Mouse (Mus musculus): ENCODE data around the gene Pgs1. TPM values are rescaled to one million over a fixed set of nuclear protein-coding genes. Genes with fewer than 3 reads are reported as not detected.

Gene Pgs1
- total and polyA plus RNA-seq, 3 experiments: 38.1 to 60.5 (median 50.8) TPM

GRCm38 (mm10) chr11:118000083-118000482 lies 14.0 kb downstream of the Pgs1 start:
- Histone ChIP-seq H3K9ac (ENCODE audit: insufficient read depth, low read depth) (no peak overlapping the region), H3K4me2 (ENCODE audit: insufficient read depth, low read depth, poor library complexity, severe bottlenecking) (no peak overlapping the region), H3K36me3 (replicated peaks in 1 of 2; ENCODE audit: control insufficient read depth in 1 of 2, insufficient read depth in 1 of 2, low read length in 1 of 2) (peaks cover 61 to 90% of the 10 kb centered on the region in 2 experiments), H3K4me1 (ENCODE audit: control insufficient read depth in 1 of 2, insufficient read depth in 2 of 2) (peaks cover 42 to 57% of the 10 kb centered on the region in 2 experiments), H3K79me2 (replicated peaks; ENCODE audit: control insufficient read depth, extremely low read depth, insufficient read depth, poor library complexity, severe bottlenecking) (peaks cover 39% of the 10 kb centered on the region), H3K4me3 (replicated peaks in 1 of 3; ENCODE audit: low read depth in 2 of 3, low read length in 2 of 3, poor library complexity in 1 of 3) (no peak overlapping the region), H3K27me3 (replicated peaks) (no peaks in the 10 kb centered on the region), H3K27ac (ENCODE audit: insufficient read depth, low read depth) (peak overlapping the region; percentile 36), H3K9me3 (replicated peaks; ENCODE audit: low read length) (no peaks in the 10 kb centered on the region)
- no peak for DNase-seq (ENCODE audit: extremely low read depth)
- TF ChIP-seq ZNF384 (IDR thresholded peaks at IDR 0.05; ENCODE audit: low read depth, low read length) (no peak), CHD2 (IDR thresholded peaks at IDR 0.05; ENCODE audit: low read length) (no peak), HCFC1 (IDR thresholded peaks at IDR 0.05; ENCODE audit: low read depth, low read length) (no peak), IRF4 (IDR thresholded peaks at IDR 0.05; ENCODE audit: low read depth, low read length) (no peak), ELF1 (IDR thresholded peaks at IDR 0.05; ENCODE audit: low read depth, low read length) (no peak), MAX (IDR thresholded peaks at IDR 0.05; ENCODE audit: low read length) (no peak)
- dilution Hi-C loops (cut with MboI; ENCODE audit: extremely low pct_ligation_motif_present, extremely low pct_unique_long_range_greater_than_20kb, low sequenced_read_pairs) (no loop called here), in situ Hi-C loops (cut with MboI; ENCODE audit: low pct_ligation_motif_present, low pct_unique_long_range_greater_than_20kb, low sequenced_read_pairs) (no loop called here)

GRCm38 (mm10) chr11:118000565-118001215 lies 14.6 kb downstream of the Pgs1 start:
- 0 out of 2 replicates have a peak overlapping the region, but pooled peaks have one; percentile 18 for H3K4me2 ChIP-seq (ENCODE audit: insufficient read depth, low read depth, poor library complexity, severe bottlenecking)
- no peak overlapping the region for H3K4me3 ChIP-seq (replicated peaks in 1 of 3; ENCODE audit: low read depth in 2 of 3, low read length in 2 of 3, poor library complexity in 1 of 3)
- peaks cover 67 to 91% of the 10 kb centered on the region in 2 experiments for H3K36me3 ChIP-seq (replicated peaks in 1 of 2; ENCODE audit: control insufficient read depth in 1 of 2, insufficient read depth in 1 of 2, low read length in 1 of 2)
- peaks cover 35% of the 10 kb centered on the region for H3K79me2 ChIP-seq (replicated peaks; ENCODE audit: control insufficient read depth, extremely low read depth, insufficient read depth, poor library complexity, severe bottlenecking)
- dilution Hi-C loops (cut with MboI; ENCODE audit: extremely low pct_ligation_motif_present, extremely low pct_unique_long_range_greater_than_20kb, low sequenced_read_pairs) (no loop called here), in situ Hi-C loops (cut with MboI; ENCODE audit: low pct_ligation_motif_present, low pct_unique_long_range_greater_than_20kb, low sequenced_read_pairs) (no loop called here)
- TF ChIP-seq MXI1 (IDR thresholded peaks at IDR 0.05; ENCODE audit: low read depth, low read length) (peak; percentile 45; the same call in 1 of the 2 replicates), JUN (IDR thresholded peaks at IDR 0.05; ENCODE audit: insufficient read depth, low read depth, low read length) (peak; percentile 60), NELFE (IDR thresholded peaks at IDR 0.05; ENCODE audit: low read depth, low read length) (no peak), USF1 (IDR thresholded peaks at IDR 0.05; ENCODE audit: low read depth, low read length) (no peak), ZNF384 (IDR thresholded peaks at IDR 0.05; ENCODE audit: low read depth, low read length) (peak; percentile 44; the same call in 1 of the 2 replicates), ZMIZ1 (IDR thresholded peaks at IDR 0.05; ENCODE audit: low read depth, low read length) (no peak), CHD1 (IDR thresholded peaks at IDR 0.05; ENCODE audit: low read depth, low read length) (no peak), JUND (conservative IDR thresholded peaks at IDR 0.05; ENCODE audit: low read depth, low read length) (no peak; the same call in 1 of the 2 replicates), IRF4 (IDR thresholded peaks at IDR 0.05; ENCODE audit: low read depth, low read length) (peak; percentile 89), SIN3A (IDR thresholded peaks at IDR 0.05; ENCODE audit: low read length) (peak; percentile 91), EP300 (IDR thresholded peaks at IDR 0.05; ENCODE audit: low read length) (peak; percentile 22; the same call in 1 of the 2 replicates), TCF12 (IDR thresholded peaks at IDR 0.05; ENCODE audit: low read depth, low read length) (no peak), RAD21 (IDR thresholded peaks at IDR 0.05; ENCODE audit: low read depth, low read length) (no peak), RCOR1 (conservative IDR thresholded peaks at IDR 0.05; ENCODE audit: low read depth, low read length) (no peak), MEF2A (IDR thresholded peaks at IDR 0.05; ENCODE audit: borderline replicate concordance, low read depth, low read length) (peak; percentile 86; the same call in 1 of the 2 replicates), POLR2A (IDR thresholded peaks at IDR 0.05; ENCODE audit: low read depth, low read length) (no peak), USF2 (conservative IDR thresholded peaks at IDR 0.05; ENCODE audit: low read depth, low read length) (no peak), MYC (IDR thresholded peaks at IDR 0.05; ENCODE audit: low read depth, low read length) (no peak), ETS1 (conservative IDR thresholded peaks at IDR 0.05; ENCODE audit: low read depth, low read length) (no peak), ZC3H11A (IDR thresholded peaks at IDR 0.05; ENCODE audit: low read depth, low read length) (no peak), KAT2A (IDR thresholded peaks at IDR 0.05; ENCODE audit: insufficient replicate concordance, low read length) (no peak)
- peak; percentile 81 for DNase-seq (ENCODE audit: extremely low read depth)
- peak overlapping the region; percentile 82 for H3K27ac ChIP-seq (ENCODE audit: insufficient read depth, low read depth)
- peaks cover 37 to 51% of the 10 kb centered on the region in 2 experiments for H3K4me1 ChIP-seq (ENCODE audit: control insufficient read depth in 1 of 2, insufficient read depth in 2 of 2)
- no peaks in the 10 kb centered on the region for H3K9me3 ChIP-seq (replicated peaks; ENCODE audit: low read length)
- H3K27me3 ChIP-seq (replicated peaks): no peaks in the 10 kb centered on the region
- no peak overlapping the region for H3K9ac ChIP-seq (ENCODE audit: insufficient read depth, low read depth)
